Mouse (Mus musculus) stomach, embryonic 15.5 days (tissue): ENCODE results near the gene Myh3. TPM values are rescaled to one million over a fixed set of nuclear protein-coding genes. Genes with fewer than 3 reads are reported as not detected.
"Not testable (repeated sequence)": the region's sequence is repeated elsewhere in the genome, so short reads cannot be mapped to it uniquely, and the experiment has no call there.

Source experiments
- ATAC-seq: fragments of 200-750 bp; cut with Nextera tagmentation; 2 replicates; pipeline ENCODE4 v1.8.0; 2017; ENCODE audit warnings: low read depth, moderate number of reproducible peaks, moderate TSS enrichment; ENCODE audit not compliant: insufficient read depth, low FRiP score
- H3K27ac ChIP-seq: fragments of 300-500 bp; sonication (generic); 2 replicates; pipeline ENCODE4 v1.5.1; 2015; ENCODE audit warnings: mild to moderate bottlenecking, inconsistent platforms
- H3K27me3 ChIP-seq: fragments of 300-500 bp; sonication (generic); replicated peaks from 2 replicates; pipeline ENCODE4 v1.6.1; 2015; ENCODE audit warnings: inconsistent platforms
- H3K36me3 ChIP-seq: fragments of 300-500 bp; sonication (generic); 2 replicates; pipeline ENCODE4 v1.6.1; 2015; ENCODE audit warnings: inconsistent platforms
- H3K4me1 ChIP-seq: fragments of 300-500 bp; sonication (generic); 2 replicates; pipeline ENCODE4 v1.6.1; 2015; ENCODE audit warnings: inconsistent platforms
- H3K4me2 ChIP-seq: fragments of 300-500 bp; sonication (generic); 2 replicates; pipeline ENCODE4 v1.6.1; 2015; ENCODE audit warnings: mild to moderate bottlenecking, inconsistent platforms
- H3K4me3 ChIP-seq: fragments of 300-500 bp; sonication (generic); replicated peaks from 2 replicates; pipeline ENCODE4 v1.5.1; 2015; ENCODE audit warnings: inconsistent platforms
- H3K9ac ChIP-seq: fragments of 300-500 bp; sonication (generic); 2 replicates; pipeline ENCODE4 v1.6.1; 2015; ENCODE audit warnings: inconsistent platforms
- H3K9me3 ChIP-seq: fragments of 300-500 bp; sonication (generic); 2 replicates; pipeline ENCODE4 v1.6.1; 2016; ENCODE audit warnings: inconsistent platforms
- WGBS: fragments of 180-500 bp; shearing (Covaris S2); methylation state at CpG from one replicate; pipeline ENCODE4 v1.1.7; 2015; 5-methylcytosine and 5-hydroxymethylcytosine counted together
- polyA plus RNA-seq: library from polyadenylated mRNA; unstranded; fragments of >200 nt; fragmentation: Nextera tagmentation; extraction: Ambion mirVana; gene quantifications from 2 replicates; pipeline ENCODE4 v1.2.1, GENCODE M21; 2015

The Myh3 gene
- polyA plus RNA-seq, 1 experiment from 2014 or later: 1.0 TPM

GRCm38 (mm10) chr11:67079740-67080139, 1.6 kb downstream of the Myh3 start:
- Histone ChIP-seq H3K36me3 (no peaks in the 10 kb centered on the region), H3K27ac (no peak overlapping the region), H3K4me1 (no peaks in the 10 kb centered on the region), H3K9me3 (no peaks in the 10 kb centered on the region), H3K9ac (no peak overlapping the region), H3K4me3 (no peak overlapping the region), H3K27me3 (peaks cover 17% of the 10 kb centered on the region), H3K4me2 (no peak overlapping the region)
- WGBS: 66% methylated on average over 11 of the region's 11 CpGs
- ATAC-seq: no peak

- no peak overlapping the region for H3K9ac ChIP-seq
- no peaks in the 10 kb centered on the region for H3K4me1 ChIP-seq
- WGBS: 7% methylated on average over 3 of the region's 3 CpGs
- H3K9me3 ChIP-seq: no peaks in the 10 kb centered on the region
- no peaks in the 10 kb centered on the region for H3K36me3 ChIP-seq
- H3K27me3 ChIP-seq: peaks cover 22% of the 10 kb centered on the region
- no peak overlapping the region for H3K4me3 ChIP-seq
- H3K27ac ChIP-seq: no peak overlapping the region
- no peak for ATAC-seq
- no peak overlapping the region for H3K4me2 ChIP-seq
These were observed 2.1 kb downstream of the Myh3 start for GRCm38 (mm10) chr11:67080168-67080567.

- Histone ChIP-seq H3K9me3 (no peaks in the 10 kb centered on the region), H3K27ac (no peak overlapping the region), H3K4me2 (no peak overlapping the region), H3K4me1 (no peaks in the 10 kb centered on the region), H3K27me3 (peaks cover 24% of the 10 kb centered on the region), H3K9ac (no peak overlapping the region), H3K4me3 (no peak overlapping the region), H3K36me3 (no peaks in the 10 kb centered on the region)
- 2% methylated on average over 11 of the region's 11 CpGs for WGBS
- peak; percentile 83 for ATAC-seq
These were observed 3.1 kb downstream of the Myh3 start for GRCm38 (mm10) chr11:67081125-67081649.

- H3K9me3 ChIP-seq: no peaks in the 10 kb centered on the region
- WGBS: 85% methylated on average over 7 of the region's 7 CpGs
- ATAC-seq: no peak
These were observed 4.1 kb downstream of the Myh3 start for GRCm38 (mm10) chr11:67082188-67082587.

GRCm38 (mm10) chr11:67082793-67083192, 4.7 kb downstream of the Myh3 start:
- Histone ChIP-seq H3K27ac (no peak overlapping the region), H3K4me1 (no peaks in the 10 kb centered on the region), H3K27me3 (peaks cover 24% of the 10 kb centered on the region), H3K9me3 (no peaks in the 10 kb centered on the region), H3K4me2 (no peak overlapping the region), H3K4me3 (no peak overlapping the region), H3K36me3 (no peaks in the 10 kb centered on the region), H3K9ac (no peak overlapping the region)
- WGBS: 77% methylated on average over 13 of the region's 13 CpGs
- ATAC-seq: no peak

More at GRCm38 (mm10) chr11:67082188-67082587, 4.1 kb downstream of the Myh3 start:
- Histone ChIP-seq H3K36me3 (no peaks in the 10 kb centered on the region), H3K27ac (no peak overlapping the region), H3K4me3 (no peak overlapping the region), H3K27me3 (peaks cover 24% of the 10 kb centered on the region), H3K4me1 (no peaks in the 10 kb centered on the region), H3K9ac (no peak overlapping the region), H3K4me2 (no peak overlapping the region)

- Histone ChIP-seq H3K27me3 (peaks cover 24% of the 10 kb centered on the region), H3K4me2 (no peak overlapping the region)
- no peak for ATAC-seq
These were observed 5.1 kb downstream of the Myh3 start for GRCm38 (mm10) chr11:67083239-67083638.

GRCm38 (mm10) chr11:67083712-67084340, 5.7 kb downstream of the Myh3 start:
- Histone ChIP-seq H3K9ac (no peak overlapping the region), H3K27me3 (peaks cover 24% of the 10 kb centered on the region), H3K27ac (no peak overlapping the region), H3K9me3 (no peaks in the 10 kb centered on the region), H3K4me2 (no peak overlapping the region), H3K4me1 (no peaks in the 10 kb centered on the region), H3K36me3 (no peaks in the 10 kb centered on the region), H3K4me3 (no peak overlapping the region)
- WGBS: 40% methylated on average over 32 of the region's 32 CpGs
- no peak for ATAC-seq

More at GRCm38 (mm10) chr11:67083239-67083638, 5.1 kb downstream of the Myh3 start:
- Histone ChIP-seq H3K27ac (no peak overlapping the region), H3K36me3 (no peaks in the 10 kb centered on the region), H3K4me1 (no peaks in the 10 kb centered on the region), H3K9ac (no peak overlapping the region), H3K9me3 (no peaks in the 10 kb centered on the region), H3K4me3 (no peak overlapping the region)
- WGBS: 69% methylated on average over 6 of the region's 6 CpGs

GRCm38 (mm10) chr11:67085489-67085888, 7.4 kb downstream of the Myh3 start:
- no peaks in the 10 kb centered on the region for H3K4me1 ChIP-seq
- peaks cover 24% of the 10 kb centered on the region for H3K27me3 ChIP-seq
- H3K9me3 ChIP-seq: no peaks in the 10 kb centered on the region
- no peak for ATAC-seq
- no peak overlapping the region for H3K9ac ChIP-seq
- H3K27ac ChIP-seq: no peak overlapping the region
- 3% methylated on average over 6 of the region's 6 CpGs for whole genome bisulfite sequencing
- H3K4me3 ChIP-seq: no peak overlapping the region
- H3K4me2 ChIP-seq: no peak overlapping the region
- H3K36me3 ChIP-seq: no peaks in the 10 kb centered on the region

- no peak overlapping the region for H3K9ac ChIP-seq
- ATAC-seq: no peak; the same call in 1 of the 2 replicates
- 45% methylated on average over 9 of the region's 9 CpGs for WGBS
These were observed 8.5 kb downstream of the Myh3 start for GRCm38 (mm10) chr11:67086467-67087164.

GRCm38 (mm10) chr11:67087225-67087624, 9.1 kb downstream of the Myh3 start:
- no peaks in the 10 kb centered on the region for H3K9me3 ChIP-seq
- no peak for ATAC-seq
- no peak overlapping the region for H3K27ac ChIP-seq
- H3K27me3 ChIP-seq: peaks cover 24% of the 10 kb centered on the region
- no peak overlapping the region for H3K4me3 ChIP-seq
- no peak overlapping the region for H3K9ac ChIP-seq
- no peaks in the 10 kb centered on the region for H3K36me3 ChIP-seq
- WGBS: 84% methylated on average over 12 of the region's 12 CpGs
- H3K4me2 ChIP-seq: no peak overlapping the region
- no peaks in the 10 kb centered on the region for H3K4me1 ChIP-seq

More at GRCm38 (mm10) chr11:67086467-67087164, 8.5 kb downstream of the Myh3 start:
- Histone ChIP-seq H3K4me2 (no peak overlapping the region), H3K4me1 (no peaks in the 10 kb centered on the region), H3K27me3 (peaks cover 24% of the 10 kb centered on the region), H3K36me3 (no peaks in the 10 kb centered on the region), H3K27ac (no peak overlapping the region), H3K4me3 (no peak overlapping the region), H3K9me3 (no peaks in the 10 kb centered on the region)

- not testable (repeated sequence) for H3K27me3 ChIP-seq, H3K27ac ChIP-seq, ATAC-seq, H3K9ac ChIP-seq, H3K9me3 ChIP-seq, H3K36me3 ChIP-seq, H3K4me2 ChIP-seq, H3K4me3 ChIP-seq, H3K4me1 ChIP-seq
- 86% methylated on average over 12 of the region's 12 CpGs for WGBS
These were observed 14.3 kb downstream of the Myh3 start for GRCm38 (mm10) chr11:67092354-67092753.

GRCm38 (mm10) chr11:67093201-67093600, 15.1 kb downstream of the Myh3 start:
- no peak overlapping the region for H3K9ac ChIP-seq
- H3K4me2 ChIP-seq: no peak overlapping the region
- no peaks in the 10 kb centered on the region for H3K9me3 ChIP-seq
- no peak overlapping the region for H3K27ac ChIP-seq
- H3K4me1 ChIP-seq: no peaks in the 10 kb centered on the region
- no peaks in the 10 kb centered on the region for H3K36me3 ChIP-seq
- H3K4me3 ChIP-seq: no peak overlapping the region
- H3K27me3 ChIP-seq: no peaks in the 10 kb centered on the region
- no peak for ATAC-seq
- 74% methylated on average over 9 of the region's 9 CpGs for WGBS
